Mouse (Mus musculus) hindbrain, embryonic 12.5 days (tissue): Measurements from ENCODE around the gene Slc43a3. TPM values are rescaled to one million over a fixed set of nuclear protein-coding genes. Genes with fewer than 3 reads are reported as not detected.

ENCODE experiments used
- ATAC-seq: fragments of 200-750 bp; cut with Nextera tagmentation; 2 replicates; pipeline ENCODE4 v1.8.0; 2017; ENCODE audit warnings: moderate TSS enrichment; ENCODE audit not compliant: low FRiP score
- H3K27ac ChIP-seq: fragments of 300-500 bp; sonication (generic); 2 replicates; pipeline ENCODE4 v1.5.1; 2016; ENCODE audit warnings: mild to moderate bottlenecking
- H3K27me3 ChIP-seq: fragments of 300-500 bp; sonication (generic); 2 replicates; pipeline ENCODE4 v1.6.1; 2016; ENCODE audit warnings: mild to moderate bottlenecking
- H3K36me3 ChIP-seq: fragments of 300-500 bp; sonication (generic); 2 replicates; pipeline ENCODE4 v1.6.1; 2016; ENCODE audit warnings: mild to moderate bottlenecking
- H3K4me1 ChIP-seq: fragments of 300-500 bp; sonication (generic); 2 replicates; pipeline ENCODE4 v1.6.1; 2016
- H3K4me2 ChIP-seq: fragments of 300-500 bp; sonication (generic); replicated peaks from 2 replicates; pipeline ENCODE4 v1.6.1; 2016; ENCODE audit warnings: mild to moderate bottlenecking
- H3K4me3 ChIP-seq: fragments of 300-500 bp; sonication (generic); 2 replicates; pipeline ENCODE4 v1.5.1; 2016; ENCODE audit warnings: mild to moderate bottlenecking
- H3K9ac ChIP-seq: fragments of 300-500 bp; sonication (generic); 2 replicates; pipeline ENCODE4 v1.6.1; 2016; ENCODE audit warnings: mild to moderate bottlenecking, moderate library complexity
- H3K9me3 ChIP-seq: fragments of 300-500 bp; sonication (generic); replicated peaks from 2 replicates; pipeline ENCODE4 v1.6.1; 2016; ENCODE audit warnings: mild to moderate bottlenecking
- WGBS: fragments of 180-500 bp; shearing (Covaris S2); methylation state at CpG from one replicate; pipeline ENCODE4 v1.1.7; 2016; 5-methylcytosine and 5-hydroxymethylcytosine counted together
- polyA plus RNA-seq: library from polyadenylated mRNA; unstranded; fragments of >200 nt; fragmentation: Nextera tagmentation; extraction: Ambion mirVana; gene quantifications from 2 replicates; pipeline ENCODE4 v1.2.1, GENCODE M21; 2016

Slc43a3 gene
- polyA plus RNA-seq, 1 experiment from 2014 or later: 20.7 TPM

DNA sequence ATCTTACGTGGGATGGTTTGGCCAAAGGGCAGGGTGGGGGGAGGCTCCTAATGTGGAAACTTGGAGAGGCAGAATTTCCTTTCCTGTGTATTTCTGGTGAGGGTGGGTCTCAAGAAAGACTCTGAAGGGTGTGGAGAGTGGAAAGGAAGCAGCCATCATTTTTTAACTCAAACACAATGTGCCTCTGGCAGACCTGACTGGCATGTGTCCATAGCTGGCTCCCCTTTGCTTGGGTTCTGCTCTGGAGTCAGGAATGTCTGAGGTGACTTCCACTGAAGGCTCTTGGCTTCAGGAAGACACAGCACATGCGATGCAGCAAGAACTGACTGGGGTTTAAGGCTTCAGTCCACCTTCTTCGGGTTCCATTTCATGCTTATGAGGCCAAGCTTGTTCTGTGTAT, 21.0 kb upstream of the Slc43a3 start:
- ATAC-seq: no peak
- Histone ChIP-seq H3K27me3 (no peaks in the 10 kb centered on the region), H3K36me3 (no peaks in the 10 kb centered on the region), H3K9me3 (no peaks in the 10 kb centered on the region), H3K4me2 (no peak overlapping the region), H3K4me1 (no peaks in the 10 kb centered on the region), H3K27ac (no peak overlapping the region), H3K4me3 (no peak overlapping the region), H3K9ac (no peak overlapping the region)
- WGBS: 82% methylated on average over 3 of the region's 3 CpGs

DNA sequence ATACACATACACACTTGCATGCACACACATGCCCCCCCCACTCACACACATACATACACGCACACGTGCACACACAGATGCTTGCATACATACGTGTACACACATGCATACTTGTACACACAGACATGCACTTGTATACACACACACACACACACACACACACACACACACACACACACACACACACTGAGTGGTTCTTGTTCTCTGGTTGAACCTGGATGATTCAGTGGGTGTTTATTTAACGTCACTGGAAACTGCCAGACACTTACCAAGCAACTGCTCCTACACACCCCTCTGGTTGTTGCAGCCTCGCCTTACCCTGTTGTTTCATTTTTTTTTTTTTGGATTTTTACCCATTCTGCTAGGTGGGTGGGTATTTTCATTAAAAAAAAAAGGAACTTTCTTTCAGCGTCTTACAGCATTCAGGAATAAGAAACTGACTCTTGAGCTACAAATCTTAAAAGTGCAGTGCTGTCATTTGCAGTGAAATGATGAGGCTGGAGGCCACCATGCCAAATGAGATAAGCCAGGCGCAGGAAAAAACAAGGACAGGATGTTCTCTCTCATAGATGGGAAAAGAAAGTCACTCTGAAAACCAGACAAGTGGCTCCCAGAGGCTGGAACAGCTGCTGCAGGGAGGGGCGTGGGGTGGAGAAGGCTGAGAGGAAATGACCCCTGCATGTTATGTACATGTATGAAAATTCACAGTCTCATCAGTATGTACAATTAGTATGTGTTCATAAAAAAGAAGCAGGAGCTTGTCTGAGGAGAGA, 19.6 kb upstream of the Slc43a3 start:
- H3K4me1 ChIP-seq: no peaks in the 10 kb centered on the region
- no peak overlapping the region for H3K4me2 ChIP-seq
- H3K9me3 ChIP-seq: no peaks in the 10 kb centered on the region
- H3K27ac ChIP-seq: no peak overlapping the region
- H3K9ac ChIP-seq: no peak overlapping the region
- no peak for ATAC-seq
- H3K36me3 ChIP-seq: no peaks in the 10 kb centered on the region
- H3K27me3 ChIP-seq: no peaks in the 10 kb centered on the region
- WGBS: 85% methylated on average over 8 of the region's 8 CpGs
- no peak overlapping the region for H3K4me3 ChIP-seq

DNA sequence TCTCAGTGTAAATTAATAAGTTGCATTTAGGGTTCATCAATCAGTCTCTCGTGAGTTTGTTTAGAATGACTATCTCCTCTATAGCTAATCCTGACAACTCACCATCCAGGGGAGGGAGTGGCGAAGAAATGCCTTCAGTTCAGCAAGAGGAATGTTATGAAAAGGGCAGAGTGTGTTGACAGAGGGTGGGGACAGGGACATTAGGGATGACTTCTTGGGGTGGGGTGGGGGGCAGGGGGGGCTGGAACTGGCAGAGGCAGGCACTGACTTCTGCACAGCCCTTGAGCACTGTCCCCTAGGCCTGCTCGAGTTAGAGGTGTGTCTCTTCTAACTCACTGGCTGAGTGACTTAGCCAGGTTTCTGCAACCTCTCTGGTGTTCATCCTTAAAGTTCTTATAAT, 18.2 kb upstream of the Slc43a3 start:
- no peak for ATAC-seq
- 0 out of 2 replicates have a peak, but pooled peaks cover 2% of the 10 kb centered on the region for H3K9me3 ChIP-seq
- WGBS: 72% methylated on average over 3 of the region's 3 CpGs
- no peak overlapping the region for H3K9ac ChIP-seq
- H3K4me2 ChIP-seq: no peak overlapping the region
- H3K4me1 ChIP-seq: no peaks in the 10 kb centered on the region
- no peaks in the 10 kb centered on the region for H3K36me3 ChIP-seq
- H3K4me3 ChIP-seq: no peak overlapping the region
- H3K27ac ChIP-seq: no peak overlapping the region
- H3K27me3 ChIP-seq: no peaks in the 10 kb centered on the region

DNA sequence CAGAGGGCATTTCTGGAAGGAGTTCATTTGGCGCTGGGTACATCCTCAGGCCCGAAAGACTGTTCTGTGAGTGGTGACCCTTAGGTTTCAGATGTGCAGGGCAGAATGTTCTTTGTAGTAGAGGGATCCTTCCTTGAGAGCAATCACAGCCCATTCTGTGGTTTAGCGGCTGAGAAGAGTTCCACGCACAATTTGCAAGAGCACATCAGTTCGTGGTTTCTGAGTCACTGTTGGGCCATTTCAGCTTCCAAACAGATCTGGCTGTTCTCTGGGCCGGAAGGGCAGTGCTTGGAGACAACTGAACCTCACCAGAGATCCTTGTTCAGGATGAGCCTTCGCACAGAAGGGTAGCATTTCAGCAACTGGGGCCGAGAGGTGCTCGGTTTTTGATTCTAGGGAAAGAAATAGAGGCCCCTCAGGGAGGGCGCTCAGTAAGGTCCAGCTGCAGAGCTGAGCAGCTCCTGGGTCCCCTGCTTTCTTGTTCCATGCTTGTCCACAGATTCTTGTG, 16.7 kb upstream of the Slc43a3 start:
- H3K4me3 ChIP-seq: no peak overlapping the region
- H3K4me2 ChIP-seq: no peak overlapping the region
- H3K4me1 ChIP-seq: no peaks in the 10 kb centered on the region
- no peak overlapping the region for H3K9ac ChIP-seq
- 0 out of 2 replicates have a peak, but pooled peaks cover 2% of the 10 kb centered on the region for H3K9me3 ChIP-seq
- no peaks in the 10 kb centered on the region for H3K36me3 ChIP-seq
- ATAC-seq: no peak
- no peak overlapping the region for H3K27ac ChIP-seq
- 89% methylated on average over 10 of the region's 10 CpGs for WGBS
- no peaks in the 10 kb centered on the region for H3K27me3 ChIP-seq

DNA sequence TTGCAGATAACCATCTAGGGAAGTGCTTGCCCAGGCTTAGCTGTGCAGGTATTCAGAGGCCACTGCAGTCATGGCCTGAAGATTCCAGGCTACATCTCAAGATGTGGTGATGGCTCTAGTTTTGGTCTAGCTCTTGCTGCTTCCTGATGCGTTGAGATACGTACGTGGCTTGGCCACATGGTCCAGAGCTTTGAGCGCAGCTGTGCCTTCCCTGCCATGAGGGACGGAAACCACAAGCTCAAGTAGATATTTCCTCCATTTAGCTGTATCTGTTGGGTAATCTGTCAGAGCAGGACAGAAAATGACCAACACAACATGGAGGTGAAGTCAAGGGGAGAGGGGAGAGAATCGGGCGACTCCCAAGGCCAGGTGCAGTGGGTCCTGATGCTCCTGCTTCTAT, 6.2 kb upstream of the Slc43a3 start:
- Histone ChIP-seq H3K9me3 (no peaks in the 10 kb centered on the region), H3K4me1 (no peaks in the 10 kb centered on the region), H3K9ac (no peak overlapping the region), H3K36me3 (no peaks in the 10 kb centered on the region), H3K27ac (no peak overlapping the region), H3K4me3 (no peak overlapping the region), H3K4me2 (no peak overlapping the region), H3K27me3 (no peaks in the 10 kb centered on the region)
- WGBS: 92% methylated on average over 7 of the region's 7 CpGs
- ATAC-seq: no peak

DNA sequence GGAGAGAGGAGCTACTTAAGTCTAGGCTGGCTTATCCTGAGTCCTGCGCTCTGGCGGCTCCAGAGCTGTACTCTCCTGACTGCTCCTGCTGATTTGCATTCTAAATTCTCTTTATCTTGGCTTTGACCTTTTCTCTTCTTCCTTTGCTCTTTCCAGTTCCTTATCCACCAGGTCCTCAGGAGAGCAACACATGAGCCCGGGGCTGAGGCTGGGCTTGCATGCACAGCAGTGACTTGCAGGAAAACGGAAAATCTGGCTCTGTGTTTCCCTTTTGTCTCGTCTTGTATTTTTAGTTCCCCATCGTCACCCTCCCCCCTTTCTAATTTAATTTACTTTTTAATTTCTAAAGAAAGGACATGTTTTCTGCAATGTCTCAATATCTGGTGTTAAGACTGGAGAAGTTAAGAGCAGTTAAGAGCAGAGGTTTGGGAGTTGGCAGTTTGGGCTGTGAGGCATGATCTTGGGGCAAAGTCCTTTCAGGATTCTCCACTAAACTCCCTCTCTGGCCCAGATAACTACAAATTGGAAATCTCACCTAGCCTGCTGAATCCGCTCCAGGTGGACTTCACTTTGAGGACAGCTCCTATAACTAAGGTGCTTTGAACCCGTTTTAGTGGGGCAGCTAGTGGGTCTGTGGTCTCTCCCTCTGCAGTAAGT, 2.3 kb upstream of the Slc43a3 start:
- no peak for ATAC-seq
- no peak overlapping the region for H3K4me3 ChIP-seq
- no peak overlapping the region for H3K9ac ChIP-seq
- no peaks in the 10 kb centered on the region for H3K27me3 ChIP-seq
- WGBS: 78% methylated on average over 8 of the region's 8 CpGs
- H3K4me1 ChIP-seq: peaks cover 3% of the 10 kb centered on the region; the same call in 1 of the 2 replicates
- H3K36me3 ChIP-seq: no peaks in the 10 kb centered on the region
- no peak overlapping the region for H3K27ac ChIP-seq
- no peak overlapping the region for H3K4me2 ChIP-seq
- H3K9me3 ChIP-seq: no peaks in the 10 kb centered on the region

DNA sequence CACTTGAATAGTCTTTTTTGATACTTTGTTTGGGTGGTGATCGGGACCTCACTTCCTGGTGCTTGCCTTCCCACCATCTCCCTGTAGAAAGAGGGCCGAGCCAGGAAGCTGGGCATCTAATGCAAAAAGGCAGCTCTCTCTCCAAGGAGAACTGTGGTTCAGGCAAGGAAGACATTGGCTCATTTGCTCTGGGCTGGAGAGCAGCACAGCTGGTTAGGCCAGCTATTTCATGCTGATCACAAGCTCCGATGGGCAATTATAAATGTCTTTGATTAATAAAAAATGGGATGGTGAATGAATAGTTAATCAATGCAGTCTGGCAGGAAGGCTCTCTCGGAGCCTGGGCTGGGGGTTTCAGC, 1.8 kb upstream of the Slc43a3 start:
- H3K4me2 ChIP-seq: no peak overlapping the region
- peaks cover 3% of the 10 kb centered on the region; the same call in 1 of the 2 replicates for H3K4me1 ChIP-seq
- H3K36me3 ChIP-seq: no peaks in the 10 kb centered on the region
- no peak; the same call in 1 of the 2 replicates for ATAC-seq
- H3K27me3 ChIP-seq: no peaks in the 10 kb centered on the region
- no peak overlapping the region for H3K4me3 ChIP-seq
- H3K9ac ChIP-seq: no peak overlapping the region
- 57% methylated on average over 4 of the region's 4 CpGs for WGBS
- H3K9me3 ChIP-seq: no peaks in the 10 kb centered on the region
- H3K27ac ChIP-seq: no peak overlapping the region

DNA sequence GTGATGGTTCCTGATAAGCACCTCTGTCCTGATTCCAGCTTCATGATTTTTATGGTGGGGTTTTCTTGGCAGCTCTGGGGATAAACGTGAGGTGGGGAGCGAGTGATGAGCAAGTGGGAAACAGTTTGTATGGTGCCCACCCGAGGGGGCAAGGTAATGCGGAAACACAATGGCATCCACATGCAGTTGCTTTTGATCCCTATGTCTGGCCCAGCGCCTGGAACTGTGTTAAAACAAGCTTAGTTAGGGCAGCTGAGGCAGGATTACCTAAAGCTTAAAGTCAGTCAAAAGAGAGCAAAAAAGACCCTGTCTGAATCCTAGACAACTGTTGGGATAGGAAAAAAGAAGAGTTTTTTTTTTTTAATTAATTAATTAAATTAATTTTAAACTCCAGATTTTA, 1.3 kb upstream of the Slc43a3 start:
- whole genome bisulfite sequencing: 71% methylated on average over 5 of the region's 5 CpGs
- Histone ChIP-seq H3K36me3 (no peaks in the 10 kb centered on the region), H3K27ac (no peak overlapping the region), H3K27me3 (no peaks in the 10 kb centered on the region), H3K4me1 (peaks cover 3% of the 10 kb centered on the region; the same call in 1 of the 2 replicates), H3K9me3 (no peaks in the 10 kb centered on the region), H3K4me3 (no peak overlapping the region), H3K9ac (no peak overlapping the region), H3K4me2 (no peak overlapping the region)
- ATAC-seq: no peak; the same call in 1 of the 2 replicates

DNA sequence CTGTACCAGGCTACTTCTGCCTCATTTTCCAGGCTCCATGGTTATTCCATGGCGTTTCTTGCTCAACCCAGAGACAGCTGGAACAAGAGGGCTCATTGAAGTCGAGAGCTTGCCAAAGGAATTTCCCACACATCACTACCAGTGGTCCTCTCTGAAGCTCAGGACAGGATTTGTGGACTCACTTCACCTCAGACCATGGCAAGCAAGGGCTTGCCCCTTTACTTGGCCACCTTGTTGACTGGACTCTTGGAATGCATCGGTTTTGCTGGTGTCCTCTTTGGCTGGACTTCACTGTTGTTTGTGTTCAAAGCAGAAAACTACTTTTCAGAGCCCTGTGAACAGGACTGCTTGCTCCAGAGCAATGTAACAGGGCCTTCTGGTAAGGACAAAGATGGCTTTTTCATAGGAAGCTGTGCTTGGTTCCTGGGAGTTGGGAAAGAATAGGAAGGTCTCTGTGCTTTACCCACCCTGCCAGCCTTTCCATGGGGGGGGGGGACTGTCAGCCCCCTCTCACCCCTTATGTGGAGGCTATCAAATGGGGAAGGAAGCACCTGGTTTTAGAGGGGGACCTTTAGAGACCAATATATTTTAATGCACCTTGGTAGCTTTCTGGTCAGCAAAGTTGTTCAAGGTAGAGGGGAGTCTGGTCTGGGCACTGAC, 1.2 kb downstream of the Slc43a3 start:
- no peak for ATAC-seq
- Histone ChIP-seq H3K36me3 (no peaks in the 10 kb centered on the region), H3K9me3 (no peaks in the 10 kb centered on the region), H3K4me3 (peak overlapping the region; percentile 36; the same call in 1 of the 2 replicates), H3K4me2 (peak overlapping the region; percentile 56), H3K27ac (no peak overlapping the region; the same call in 1 of the 2 replicates), H3K27me3 (no peaks in the 10 kb centered on the region), H3K9ac (no peak overlapping the region), H3K4me1 (peaks cover 3% of the 10 kb centered on the region; the same call in 1 of the 2 replicates)
- WGBS: 61% methylated on average over 3 of the region's 3 CpGs

DNA sequence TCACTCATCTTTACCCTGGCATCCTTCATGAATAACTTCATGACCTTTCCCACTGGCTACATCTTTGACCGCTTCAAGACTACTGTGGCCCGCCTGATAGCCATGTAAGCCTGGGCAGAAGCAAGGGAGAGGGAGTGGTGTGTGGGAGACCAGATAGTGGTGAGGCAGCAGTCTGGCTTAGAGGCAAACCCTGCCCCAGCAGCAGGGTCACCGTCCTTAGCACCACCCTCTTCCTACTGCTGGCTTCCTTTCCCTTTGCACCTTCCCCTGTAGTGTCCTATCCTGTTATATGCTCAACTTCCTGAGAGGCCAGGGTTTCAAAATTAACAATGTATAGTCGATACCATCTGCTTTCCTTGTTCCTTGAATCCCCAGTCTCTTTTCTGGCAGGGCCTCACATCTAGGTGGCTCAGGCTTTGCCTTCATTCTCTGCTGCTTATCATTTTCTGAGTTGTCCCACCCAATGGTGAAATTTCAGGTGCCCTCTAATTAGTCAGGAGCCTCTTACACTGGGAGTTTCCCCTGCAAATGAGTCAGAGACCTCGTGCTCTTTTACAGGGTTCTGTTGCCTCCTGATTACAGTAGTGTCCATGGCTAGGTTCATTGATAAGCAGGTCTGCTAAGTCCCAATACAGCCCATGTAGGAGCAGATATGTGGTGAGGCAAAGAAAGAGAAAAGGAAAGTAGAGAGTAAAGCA, 2.0 kb downstream of the Slc43a3 start:
- WGBS: 84% methylated on average over 5 of the region's 5 CpGs
- Histone ChIP-seq H3K9me3 (no peaks in the 10 kb centered on the region), H3K27ac (no peak overlapping the region; the same call in 1 of the 2 replicates), H3K4me3 (no peak overlapping the region), H3K9ac (no peak overlapping the region), H3K36me3 (no peaks in the 10 kb centered on the region), H3K4me2 (peak overlapping the region; percentile 56; the same call in 1 of the 2 replicates), H3K4me1 (peaks cover 3% of the 10 kb centered on the region; the same call in 1 of the 2 replicates), H3K27me3 (no peaks in the 10 kb centered on the region)
- ATAC-seq: no peak

DNA sequence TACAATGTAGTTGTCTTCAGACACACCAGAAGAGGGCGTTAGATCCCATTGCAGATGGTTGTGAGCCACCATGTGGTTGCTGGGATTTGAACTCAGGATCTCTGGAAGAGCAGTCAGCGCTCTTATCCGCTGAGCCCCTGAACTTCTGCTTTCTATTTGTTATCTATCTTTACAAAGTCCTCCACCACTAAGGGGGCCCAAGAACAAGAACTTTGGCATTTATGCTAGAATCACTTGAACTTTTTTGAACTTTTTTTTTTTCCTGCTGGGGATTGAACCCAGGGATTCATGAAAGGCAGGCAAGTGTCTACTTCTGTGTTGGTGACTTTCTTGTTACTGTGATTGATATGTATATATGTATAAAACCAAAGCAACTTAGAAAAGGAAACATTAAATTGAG, 2.9 kb downstream of the Slc43a3 start:
- ATAC-seq: no peak
- 91% methylated on average over 3 of the region's 3 CpGs for WGBS

DNA sequence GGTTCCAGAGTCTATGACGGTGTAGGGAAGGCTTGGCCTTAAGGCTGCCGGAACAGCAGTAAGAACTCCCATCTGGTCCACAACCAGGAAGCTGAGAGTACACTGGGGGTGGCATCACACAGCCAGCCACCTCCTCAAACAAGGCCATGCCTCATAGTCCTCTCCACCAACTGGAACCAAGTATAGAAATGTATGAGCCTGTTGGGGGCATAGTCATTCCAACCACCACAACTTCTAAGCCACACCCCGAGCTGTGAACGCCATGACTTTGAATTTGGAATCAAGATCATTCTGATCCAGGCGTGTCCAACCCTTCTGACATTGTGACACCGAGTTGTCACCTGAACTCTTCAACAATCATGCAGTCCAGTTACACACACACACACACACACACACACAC, 3.3 kb downstream of the Slc43a3 start:
- no peaks in the 10 kb centered on the region for H3K27me3 ChIP-seq
- H3K36me3 ChIP-seq: no peaks in the 10 kb centered on the region
- 93% methylated on average over 6 of the region's 6 CpGs for WGBS

More for the DNA sequence above, 2.9 kb downstream of the Slc43a3 start:
- Histone ChIP-seq H3K9ac (no peak overlapping the region), H3K4me2 (no peak overlapping the region), H3K27me3 (no peaks in the 10 kb centered on the region), H3K9me3 (no peaks in the 10 kb centered on the region), H3K27ac (no peak overlapping the region), H3K36me3 (no peaks in the 10 kb centered on the region), H3K4me1 (peaks cover 3% of the 10 kb centered on the region; the same call in 1 of the 2 replicates), H3K4me3 (no peak overlapping the region)

More for the DNA sequence above, 3.3 kb downstream of the Slc43a3 start:
- Histone ChIP-seq H3K4me1 (peaks cover 3% of the 10 kb centered on the region; the same call in 1 of the 2 replicates), H3K4me2 (no peak overlapping the region), H3K9ac (no peak overlapping the region), H3K27ac (no peak overlapping the region), H3K9me3 (no peaks in the 10 kb centered on the region), H3K4me3 (no peak overlapping the region)
- no peak for ATAC-seq
